Mouse (Mus musculus) testis, adult 2 months (tissue): ENCODE results near the gene Usp29. TPM values are rescaled to one million over a fixed set of nuclear protein-coding genes. Genes with fewer than 3 reads are reported as not detected.

ENCODE experiments used
- H3K27ac ChIP-seq: fragments of 200-500 bp; 2 replicates; pipeline ENCODE4 v1.5.1; 2012; ENCODE audit warnings: low read depth, low read length; ENCODE audit not compliant: control insufficient read depth, insufficient read depth
- H3K27me3 ChIP-seq: fragments of 200-500 bp; 2 replicates; pipeline ENCODE4 v1.6.1; 2012; ENCODE audit warnings: mild to moderate bottlenecking, low read length, moderate library complexity; ENCODE audit not compliant: control insufficient read depth, insufficient read depth
- H3K36me3 ChIP-seq: fragments of 200-500 bp; 2 replicates; pipeline ENCODE4 v1.6.1; 2012; ENCODE audit warnings: mild to moderate bottlenecking, low read length; ENCODE audit not compliant: control insufficient read depth, insufficient read depth
- H3K4me1 ChIP-seq: fragments of 200-500 bp; 2 replicates; pipeline ENCODE4 v1.6.1; 2012; ENCODE audit warnings: low read length; ENCODE audit not compliant: control insufficient read depth, insufficient read depth
- H3K4me3 ChIP-seq: fragments of 200-500 bp; 2 replicates; pipeline ENCODE4 v1.5.1; 2012; ENCODE audit warnings: low read depth, mild to moderate bottlenecking, low read length, moderate library complexity, mixed read lengths; ENCODE audit not compliant: control insufficient read depth
- CTCF ChIP-seq: fragments of 200-500 bp; IDR thresholded peaks from 2 replicates; pipeline ENCODE4 v1.5.1; 2012; ENCODE audit warnings: low read depth, mild to moderate bottlenecking, inconsistent platforms, low read length, moderate library complexity; ENCODE audit not compliant: control insufficient read depth, insufficient read depth, insufficient replicate concordance
- POLR2A ChIP-seq: fragments of 200-500 bp; IDR thresholded peaks from 2 replicates; pipeline ENCODE4 v1.6.1; 2012; ENCODE audit warnings: low read depth, mild to moderate bottlenecking, inconsistent platforms, low read length, moderate library complexity; ENCODE audit not compliant: control insufficient read depth
- polyA plus RNA-seq: library from polyadenylated mRNA; depleted of rRNA; stranded (reverse); fragments of >200 nt; gene quantifications from 2 replicates; pipeline ENCODE4 v1.2.3, GENCODE M21; 2012

Usp29 gene
- polyA plus RNA-seq, 1 experiment = 0.26 TPM

DNA sequence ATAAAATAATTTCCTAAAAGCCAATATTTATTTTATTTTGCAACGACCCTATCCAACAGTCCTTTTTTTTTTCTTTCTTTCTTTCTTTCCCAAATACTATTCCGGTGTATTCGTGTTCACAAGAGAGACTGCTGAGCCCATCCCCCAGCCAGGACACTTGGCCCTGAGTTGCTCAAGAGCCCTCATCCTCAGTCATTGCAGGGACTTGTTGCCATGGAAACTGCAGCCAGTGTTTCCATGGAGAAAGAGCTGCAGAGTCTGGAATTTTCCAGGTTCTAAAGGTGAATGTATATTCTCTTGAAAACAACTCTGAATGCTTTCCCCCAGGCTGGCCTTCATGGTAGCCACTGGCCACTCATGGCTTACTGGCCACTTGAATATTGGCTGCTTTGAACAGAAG lies 80.2 kb downstream of the Usp29 start:
- Histone ChIP-seq H3K27me3 (no peaks in the 10 kb centered on the region), H3K4me1 (no peaks in the 10 kb centered on the region), H3K4me3 (no peak overlapping the region), H3K36me3 (no peaks in the 10 kb centered on the region), H3K27ac (no peak overlapping the region)
- TF ChIP-seq CTCF (no peak), POLR2A (no peak)

GRCm38 (mm10) chr7:6814971-6815370 lies 84.6 kb downstream of the Usp29 start:
- Histone ChIP-seq H3K4me1 (peaks cover 2% of the 10 kb centered on the region), H3K27me3 (no peaks in the 10 kb centered on the region), H3K27ac (no peak overlapping the region), H3K36me3 (no peaks in the 10 kb centered on the region), H3K4me3 (no peak overlapping the region)
- TF ChIP-seq POLR2A = no peak

DNA sequence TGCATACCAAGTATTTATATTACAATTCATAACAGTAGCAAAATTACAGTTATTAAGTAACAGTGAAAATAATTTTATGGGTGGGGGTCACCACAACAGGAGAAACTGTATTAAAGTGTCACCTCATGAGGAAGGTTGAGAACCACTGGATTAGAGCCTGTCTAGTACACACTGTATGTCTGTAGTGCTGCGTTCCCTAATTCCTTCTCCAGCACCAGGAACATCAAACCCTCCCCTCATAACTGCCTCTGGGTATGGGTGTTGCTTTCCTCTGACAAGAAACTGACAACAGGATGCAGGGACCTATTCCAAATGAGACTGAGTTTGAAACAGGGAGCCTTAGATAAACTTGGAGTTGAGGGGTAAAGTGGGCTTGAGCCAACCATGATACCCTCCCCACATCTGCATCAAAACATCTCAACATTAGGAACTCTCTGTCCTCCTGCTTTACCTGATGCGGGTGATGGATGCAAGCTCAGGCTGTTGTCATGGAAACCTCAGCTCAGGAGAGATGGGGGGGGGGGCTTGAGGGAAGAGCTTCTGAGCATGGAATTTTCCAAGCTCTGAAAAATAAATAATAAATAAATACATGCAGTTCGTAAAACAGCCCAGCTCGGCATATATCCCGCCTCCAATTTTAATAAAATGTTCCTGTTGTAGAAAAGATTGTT lies 86.5 kb downstream of the Usp29 start:
- Histone ChIP-seq H3K27ac (no peak overlapping the region), H3K36me3 (no peaks in the 10 kb centered on the region), H3K27me3 (no peaks in the 10 kb centered on the region), H3K4me3 (no peak overlapping the region), H3K4me1 (peaks cover 2% of the 10 kb centered on the region)
- no peak for TF ChIP-seq CTCF

DNA sequence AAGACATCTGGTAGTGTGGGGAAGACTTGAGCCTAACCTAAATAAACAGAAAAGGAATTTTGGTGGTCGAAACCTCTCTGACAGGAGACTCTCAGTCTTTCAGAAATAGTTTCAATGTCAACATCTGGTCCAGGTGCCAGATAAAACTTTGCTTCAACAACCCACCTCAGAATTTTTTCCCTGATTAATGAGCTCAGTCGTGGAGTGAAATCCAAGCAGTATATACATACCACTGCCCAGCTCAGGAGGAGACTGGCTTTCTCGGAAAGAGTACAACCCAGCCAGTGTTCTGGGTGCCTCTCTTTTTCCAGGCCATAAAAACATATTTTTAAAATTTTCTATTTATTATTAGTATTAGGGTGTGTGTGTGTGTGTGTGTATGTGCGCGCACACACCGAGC lies 89.9 kb downstream of the Usp29 start:
- no peaks in the 10 kb centered on the region for H3K36me3 ChIP-seq
- no peak overlapping the region for H3K27ac ChIP-seq
- peaks cover 2% of the 10 kb centered on the region for H3K4me1 ChIP-seq
- no peak for TF ChIP-seq POLR2A
- TF ChIP-seq CTCF = no peak
- no peak overlapping the region for H3K4me3 ChIP-seq
- H3K27me3 ChIP-seq = no peaks in the 10 kb centered on the region

GRCm38 (mm10) chr7:6822633-6823032 lies 92.3 kb downstream of the Usp29 start:
- Histone ChIP-seq H3K27me3 (no peaks in the 10 kb centered on the region), H3K36me3 (no peaks in the 10 kb centered on the region), H3K4me3 (no peak overlapping the region), H3K4me1 (no peaks in the 10 kb centered on the region), H3K27ac (no peak overlapping the region)
- TF ChIP-seq CTCF = no peak
- no peak for TF ChIP-seq POLR2A

DNA sequence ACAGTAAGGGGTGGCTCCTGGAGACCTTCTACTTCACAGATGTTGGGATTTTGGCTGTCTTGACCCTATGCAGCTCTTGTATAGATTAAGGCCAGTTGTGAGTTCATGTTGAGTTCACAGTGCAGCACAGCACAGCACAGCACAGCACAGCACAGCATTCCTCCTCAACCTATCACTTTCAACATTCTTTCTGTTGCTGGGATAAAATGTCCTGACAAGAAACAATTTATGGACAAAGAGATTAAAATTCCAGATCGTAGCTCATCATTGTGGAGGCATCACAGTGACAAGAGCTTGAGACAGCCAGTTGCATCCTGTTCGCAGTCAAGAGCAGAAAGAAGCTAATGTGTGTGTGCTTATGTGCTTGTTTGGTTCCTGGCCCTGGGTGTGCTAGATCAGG lies 93.3 kb downstream of the Usp29 start:
- Histone ChIP-seq H3K36me3 (no peaks in the 10 kb centered on the region), H3K27ac (no peak overlapping the region), H3K4me3 (no peak overlapping the region), H3K27me3 (no peaks in the 10 kb centered on the region), H3K4me1 (no peaks in the 10 kb centered on the region)
- TF ChIP-seq POLR2A = no peak
- TF ChIP-seq CTCF = no peak

GRCm38 (mm10) chr7:6825966-6826647 lies 95.7 kb downstream of the Usp29 start:
- H3K27ac ChIP-seq = no peak overlapping the region
- no peak overlapping the region for H3K4me3 ChIP-seq
- H3K27me3 ChIP-seq = no peaks in the 10 kb centered on the region
- no peaks in the 10 kb centered on the region for H3K36me3 ChIP-seq
- no peak for TF ChIP-seq POLR2A
- TF ChIP-seq CTCF = no peak
- H3K4me1 ChIP-seq = no peaks in the 10 kb centered on the region
